Mouse (Mus musculus): ENCODE measurements around the gene Gm5580. TPM values are rescaled to one million over a fixed set of nuclear protein-coding genes. Genes with fewer than 3 reads are reported as not detected.
"Not testable (repeated sequence)": the region's sequence is repeated elsewhere in the genome, so short reads cannot be mapped to it uniquely, and the experiment has no call there.

Gm5580 gene
- under 1 TPM in 1 of 2 experiments, not detected in 1; 0.77 TPM for polyA plus RNA-seq (2017; shearing (Covaris generic))

GRCm38 (mm10) chr6:116550841-116551240, at the start of gene Gm5580:
Gm5580 (plus strand) TSS chr6:116551141.
- not testable (repeated sequence) for ATAC-seq

GRCm38 (mm10) chr6:116506302-116507003, 44.5 kb upstream of the Gm5580 start, which contains the start of gene Olfr212:
Olfr212 (plus strand) TSS chr6:116506516.
- not testable (repeated sequence) for ATAC-seq

GRCm38 (mm10) chr6:116514832-116515231, 36.1 kb upstream of the Gm5580 start:
- ATAC-seq: no peak

- no peak for ATAC-seq
These were observed 12.8 kb upstream of the Gm5580 start, which contains the start of gene Olfr213 for GRCm38 (mm10) chr6:116538156-116538555. Olfr213 (plus strand) TSS chr6:116538456.

GRCm38 (mm10) chr6:116542500-116542899, 8.4 kb upstream of the Gm5580 start:
- ATAC-seq: no peak

- ATAC-seq: no peak
These were observed 3.0 kb downstream of the Gm5580 start, which contains the start of gene Olfr214 for GRCm38 (mm10) chr6:116553935-116554334. Olfr214 (plus strand) TSS chr6:116554235.

- ATAC-seq: no peak
These were observed 4.0 kb downstream of the Gm5580 start for GRCm38 (mm10) chr6:116554952-116555351.

- no peak for ATAC-seq
These were observed 18.9 kb downstream of the Gm5580 start for GRCm38 (mm10) chr6:116569834-116570233.

GRCm38 (mm10) chr6:116584095-116584494, 33.2 kb downstream of the Gm5580 start, which contains the start of gene Olfr215:
Olfr215 (minus strand) TSS chr6:116584195.
- no peak for ATAC-seq

- not testable (repeated sequence) for ATAC-seq
These were observed 50.0 kb downstream of the Gm5580 start for GRCm38 (mm10) chr6:116600969-116601368.

Other genes with a start within 250 kb of the Gm5580 start
- gene March8, start 213.1 kb upstream of the Gm5580 start, polyA plus RNA-seq (2017; shearing (Covaris generic)): under 1 TPM; 0.40 to 0.86 TPM
- not detected for gene Alox5, start 90.0 kb upstream of the Gm5580 start, polyA plus RNA-seq (2017; shearing (Covaris generic))
- gene Olfr211, start 62.0 kb upstream of the Gm5580 start, polyA plus RNA-seq (2017; shearing (Covaris generic)): not detected
- gene Olfr212, start 44.6 kb upstream of the Gm5580 start, polyA plus RNA-seq (2017; shearing (Covaris generic)): not detected
- not detected for gene Olfr213, start 12.7 kb upstream of the Gm5580 start, polyA plus RNA-seq (2017; shearing (Covaris generic))
- not detected for gene Olfr214, start 3.1 kb downstream of the Gm5580 start, polyA plus RNA-seq (2017; shearing (Covaris generic))
- not detected for gene Olfr215, start 33.1 kb downstream of the Gm5580 start, polyA plus RNA-seq (2017; shearing (Covaris generic))
- gene Zfp422, start 77.9 kb downstream of the Gm5580 start, polyA plus RNA-seq (2017; shearing (Covaris generic)): 10 to 100 TPM; 24.6 to 27.0 TPM
- gene Depp1, start 99.5 kb downstream of the Gm5580 start, polyA plus RNA-seq (2017; shearing (Covaris generic)): not detected
- gene Rassf4, start 122.8 kb downstream of the Gm5580 start, polyA plus RNA-seq (2017; shearing (Covaris generic)): 1 to 10 TPM; 3.2 to 5.1 TPM
- gene Tmem72, start 165.8 kb downstream of the Gm5580 start, polyA plus RNA-seq (2017; shearing (Covaris generic)): under 1 TPM; 0.04 to 0.05 TPM